22 mouse cellular contexts compared by ENCODE assay signal in the genomic region with DNA sequence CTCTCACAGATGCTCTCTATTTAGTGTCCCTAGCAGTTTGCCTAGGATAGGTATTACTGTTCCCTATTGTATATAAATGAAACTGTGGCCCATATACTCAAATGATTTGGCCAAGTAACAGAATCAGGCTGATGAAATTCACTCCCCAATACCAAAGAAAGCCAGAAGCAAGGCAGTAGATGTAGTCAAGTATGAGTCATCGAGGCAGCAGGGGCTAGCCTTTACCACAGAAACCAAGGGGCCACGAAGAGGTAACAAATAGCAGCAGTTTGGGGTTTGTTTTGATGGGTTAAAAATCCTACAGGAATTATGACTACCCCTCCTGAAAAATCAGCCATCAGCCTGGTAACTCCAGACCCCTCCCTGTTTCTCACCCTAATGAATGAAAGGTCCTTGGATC.
"Had no signal": no experiment of that assay in that cellular context is flagged by ENCODE, and none has a peak within 500 bp of the region (broad histone marks: within the 10 kb centered on the region; RNA-seq: fewer than 3 reads in every experiment).

No protein-coding gene starts in this region.

- H3K4me2 ChIP-seq: limb, embryonic 13.5 days; liver, embryonic 12.5 days; liver, embryonic 15.5 days; lung, embryonic 15.5 days; midbrain, embryonic 13.5 days; neural tube, embryonic 13.5 days had no signal

- H3K27ac ChIP-seq: limb, embryonic 10.5 days; limb, embryonic 13.5 days; liver, embryonic 12.5 days; liver, embryonic 15.5 days; lung, embryonic 15.5 days; midbrain, embryonic 13.5 days; neural tube, embryonic 13.5 days had no signal

- DNase-seq: kidney, adult 9 months; kidney, postnatal 14 days; kidney, postnatal 4 days; liver; lung, adult 18-20 months; lung, postnatal 10 days; lung, postnatal 36 days; retina, postnatal 1 day; right cerebral cortex, postnatal 25 days; spleen, adult 18-20 months; thymus, adult 2 months; thymus, postnatal 14 days; thymus, postnatal 4 days had no signal

- H3K4me1 ChIP-seq: megakaryocyte, embryonic 14.5 days had no signal

- H3K9me3 ChIP-seq: limb, embryonic 10.5 days; limb, embryonic 13.5 days; liver, embryonic 12.5 days; liver, embryonic 15.5 days; lung, embryonic 15.5 days; megakaryocyte, embryonic 14.5 days; midbrain, embryonic 10.5 days; midbrain, embryonic 13.5 days; neural tube, embryonic 13.5 days had no signal

- H3K4me3 ChIP-seq: limb, embryonic 10.5 days; limb, embryonic 13.5 days; liver, embryonic 12.5 days; liver, embryonic 15.5 days; lung, embryonic 15.5 days; megakaryocyte, embryonic 14.5 days; midbrain, embryonic 10.5 days; midbrain, embryonic 13.5 days; neural tube, embryonic 13.5 days had no signal

- H3K36me3 ChIP-seq: limb, embryonic 10.5 days; limb, embryonic 13.5 days; liver, embryonic 12.5 days; liver, embryonic 15.5 days; lung, embryonic 15.5 days; midbrain, embryonic 10.5 days; midbrain, embryonic 13.5 days; neural tube, embryonic 13.5 days had no signal

- H3K9ac ChIP-seq: limb, embryonic 13.5 days; liver, embryonic 12.5 days; liver, embryonic 15.5 days; lung, embryonic 15.5 days; midbrain, embryonic 13.5 days; neural tube, embryonic 13.5 days had no signal

- ATAC-seq: liver, embryonic 12.5 days; midbrain, embryonic 13.5 days had no signal

- H3K27me3 ChIP-seq: limb, embryonic 13.5 days; liver, embryonic 12.5 days; liver, embryonic 15.5 days; lung, embryonic 15.5 days; megakaryocyte, embryonic 14.5 days; midbrain, embryonic 13.5 days; neural tube, embryonic 13.5 days had no signal
